Mouse (Mus musculus): ENCODE results near the gene Best3. TPM values are rescaled to one million over a fixed set of nuclear protein-coding genes. Genes with fewer than 3 reads are reported as not detected.
"Not testable (repeated sequence)": the region's sequence is repeated elsewhere in the genome, so short reads cannot be mapped to it uniquely, and the experiment has no call there.

Gene Best3
- total RNA-seq, 4 experiments from 2014 or later = 0.31 to 1.0 (median 0.69) TPM

GRCm38 (mm10) chr10:116978841-116979240 lies 7.3 kb upstream of the Best3 start:
- peak; percentile 18 for DNase-seq

GRCm38 (mm10) chr10:116980273-116980672 lies 5.8 kb upstream of the Best3 start:
- DNase-seq = no peak

- no peak for DNase-seq
Observed at GRCm38 (mm10) chr10:116980888-116981287, 5.2 kb upstream of the Best3 start.

GRCm38 (mm10) chr10:116982526-116982925 lies 3.6 kb upstream of the Best3 start:
- no peak for DNase-seq

- DNase-seq = no peak
Observed at GRCm38 (mm10) chr10:116984836-116985235, 1.3 kb upstream of the Best3 start.

- no peak for DNase-seq
Observed at GRCm38 (mm10) chr10:116993971-116994370, 7.9 kb downstream of the Best3 start.

GRCm38 (mm10) chr10:116995162-116995561 lies 9.0 kb downstream of the Best3 start:
- DNase-seq = no peak

- no peak for DNase-seq
Observed at GRCm38 (mm10) chr10:116995584-116996235, 9.6 kb downstream of the Best3 start.

GRCm38 (mm10) chr10:116996236-116996600 lies 10.1 kb downstream of the Best3 start:
- peak; percentile 92 for DNase-seq

- DNase-seq = no peak
Observed at GRCm38 (mm10) chr10:116998716-116999455, 12.8 kb downstream of the Best3 start.

GRCm38 (mm10) chr10:117000975-117001374 lies 14.9 kb downstream of the Best3 start:
- DNase-seq = no peak

- DNase-seq = no peak
Observed at GRCm38 (mm10) chr10:117004695-117005094, 18.6 kb downstream of the Best3 start.

GRCm38 (mm10) chr10:117005707-117006464 lies 19.8 kb downstream of the Best3 start:
- no peak for DNase-seq

- no peak for DNase-seq
Observed at GRCm38 (mm10) chr10:117009691-117010090, 23.6 kb downstream of the Best3 start.

- no peak for DNase-seq
Observed at GRCm38 (mm10) chr10:117011047-117011446, 24.9 kb downstream of the Best3 start.

GRCm38 (mm10) chr10:117013689-117014390 lies 27.7 kb downstream of the Best3 start:
- no peak for DNase-seq

- no peak for DNase-seq
Observed at GRCm38 (mm10) chr10:117014565-117014964, 28.5 kb downstream of the Best3 start.

- no peak for DNase-seq
Observed at GRCm38 (mm10) chr10:117018281-117018840, 32.2 kb downstream of the Best3 start.

- no peak for DNase-seq
Observed at GRCm38 (mm10) chr10:117021020-117021754, 35.1 kb downstream of the Best3 start.

GRCm38 (mm10) chr10:117023693-117024092 lies 37.6 kb downstream of the Best3 start:
- no peak for DNase-seq

GRCm38 (mm10) chr10:117025776-117026175 lies 39.7 kb downstream of the Best3 start:
- DNase-seq = not testable (repeated sequence)

GRCm38 (mm10) chr10:117026176-117026575 lies 40.1 kb downstream of the Best3 start:
- DNase-seq = no peak

Data from adrenal gland, adult 8-10 months (tissue).